Mouse (Mus musculus) right cerebral cortex, postnatal 10 days (tissue): ENCODE measurements around the gene Otx2.

Experiments used
- DNase-seq, 2 experiments: peaks; one replicate each; pipeline ENCODE4 v3.0.0; 2021; ENCODE audit warnings: low spot score in 2 of 2

Gene Otx2

DNA sequence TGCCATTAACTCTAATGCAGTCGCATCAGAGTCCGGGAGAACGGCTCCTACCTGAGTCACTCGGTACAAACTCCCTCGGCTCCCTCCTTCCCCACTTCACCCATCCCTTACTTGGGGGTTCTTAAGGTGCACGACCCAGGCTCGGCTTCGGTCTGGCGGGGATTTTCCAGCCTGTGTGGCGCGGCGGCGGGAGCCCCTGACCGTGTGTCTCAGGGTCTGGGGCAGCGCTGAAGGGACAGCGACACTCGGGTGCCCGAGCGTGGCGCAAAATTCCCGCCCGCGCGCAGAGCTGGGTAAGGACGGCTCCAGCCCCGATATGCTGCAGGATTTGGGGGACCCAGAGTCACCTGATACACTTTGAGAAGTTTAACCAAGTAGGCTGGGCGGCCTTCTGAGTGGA, at the start of gene Otx2:
Otx2 (minus strand) TSS at position 279 of the 400 bp plus-strand sequence.
- DNase-seq, result no peak

DNA sequence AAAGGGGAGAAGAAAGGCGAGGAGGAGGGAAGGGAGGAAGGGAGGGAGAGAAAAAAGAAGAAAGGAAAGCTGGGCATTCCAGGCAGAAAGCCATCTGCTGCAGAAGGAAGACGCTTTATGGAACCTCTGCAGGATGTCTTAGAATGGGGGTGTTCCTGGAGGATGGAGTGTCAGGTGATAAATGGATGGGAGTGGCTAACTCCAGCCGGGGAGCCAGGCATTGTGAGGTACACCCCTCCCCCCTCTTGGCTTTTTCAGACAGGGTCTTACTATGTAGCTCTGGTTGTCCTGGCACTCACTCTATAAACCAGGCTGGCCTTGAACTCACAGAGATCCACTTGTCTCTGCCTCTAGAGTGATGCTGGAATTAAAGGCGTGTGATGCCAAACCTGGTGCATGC, 49.1 kb upstream of the Otx2 start:
- DNase-seq, result no peak

DNA sequence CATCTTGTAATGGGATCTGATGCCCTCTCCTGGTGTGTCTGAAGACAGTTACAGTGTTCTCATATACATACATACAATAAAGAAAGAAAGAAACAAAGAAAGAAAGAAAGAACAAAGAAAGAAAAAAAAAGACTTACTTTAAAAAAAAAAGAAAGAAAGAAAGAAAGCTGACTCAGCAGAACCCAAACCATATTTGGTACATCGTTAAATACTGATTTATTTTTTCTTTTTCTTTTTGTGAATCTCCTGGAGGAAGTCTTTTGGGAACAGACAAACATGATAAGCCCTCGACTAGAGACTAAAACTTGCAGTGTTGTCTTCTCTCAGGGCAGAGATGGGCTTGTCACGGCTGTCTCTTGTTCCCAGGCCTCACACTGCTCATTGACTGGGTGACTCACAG, 45.7 kb upstream of the Otx2 start:
- no peak for DNase-seq

DNA sequence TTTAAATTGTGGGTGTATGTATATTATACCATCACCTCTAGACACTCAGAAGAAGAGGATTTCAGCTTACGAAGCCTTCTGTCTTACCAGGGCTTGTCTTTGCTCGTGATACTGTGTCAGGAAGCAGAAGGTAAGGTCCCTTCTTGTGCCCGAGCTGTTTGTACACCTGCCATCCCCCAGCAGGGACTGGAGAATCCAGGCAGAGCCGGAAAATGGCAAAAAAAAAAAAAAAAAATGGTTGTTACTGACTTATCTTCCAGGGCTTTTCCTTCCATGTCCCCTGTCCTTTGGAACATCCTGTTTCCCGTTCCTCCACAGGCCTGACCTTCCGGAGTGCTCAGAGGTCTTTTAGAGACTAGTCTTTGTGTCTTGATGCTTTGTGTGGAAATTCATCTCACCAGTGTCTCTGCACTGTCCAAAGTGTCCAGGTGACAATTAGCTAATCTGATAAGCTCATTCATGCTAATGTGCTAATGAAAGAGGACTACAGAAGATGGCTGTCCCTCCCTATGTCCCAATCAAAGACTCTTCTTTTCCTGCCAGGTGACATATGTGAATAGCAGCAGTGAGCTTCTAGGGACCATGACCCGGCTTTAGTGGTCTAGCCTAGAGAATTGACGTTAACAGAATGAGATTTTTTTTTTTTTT, 44.1 kb upstream of the Otx2 start:
- no peak for DNase-seq

DNA sequence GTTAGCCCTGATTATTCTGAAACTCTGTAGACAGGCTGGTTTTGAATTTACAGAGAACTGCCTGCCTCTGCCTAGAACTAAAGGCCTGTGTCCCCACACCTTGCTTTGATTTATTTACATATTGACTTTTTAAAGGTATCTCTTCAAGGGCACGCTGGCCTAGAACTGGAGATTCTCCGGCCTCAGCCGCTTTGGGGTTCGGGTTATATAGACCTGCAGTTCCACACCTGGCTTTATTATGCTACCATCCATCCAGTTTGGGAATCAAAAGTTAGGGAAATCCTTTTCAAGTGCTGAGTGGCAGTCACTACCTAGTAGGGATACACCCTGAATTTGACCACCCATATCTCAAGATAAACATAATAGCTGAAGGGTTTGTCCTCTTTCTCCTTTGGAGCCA, 42.8 kb upstream of the Otx2 start:
- no peak for DNase-seq

DNA sequence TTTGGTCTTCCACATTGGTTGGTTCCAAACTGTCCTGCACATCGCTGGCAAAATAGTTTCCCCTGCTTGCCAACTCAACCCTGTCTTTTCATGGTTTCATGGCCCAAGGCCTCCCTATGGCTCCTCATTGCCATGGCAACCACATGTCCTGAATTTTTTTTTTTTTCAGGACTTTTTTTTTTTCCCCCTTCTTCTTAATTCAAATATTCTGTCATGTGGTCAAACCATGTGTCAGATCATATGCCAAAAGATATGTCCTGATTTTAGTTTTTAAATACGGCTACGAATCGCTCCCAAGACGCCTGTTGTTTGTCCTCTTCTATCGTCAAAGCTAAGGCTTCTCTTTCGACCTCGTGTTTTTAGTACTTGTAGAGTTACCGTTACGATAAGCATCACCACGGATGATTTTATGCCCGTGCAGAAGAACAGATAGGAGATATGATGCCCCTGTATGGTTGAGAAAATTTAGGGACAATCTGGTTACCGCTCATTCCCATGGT, 37.3 kb upstream of the Otx2 start:
- DNase-seq, result no peak

DNA sequence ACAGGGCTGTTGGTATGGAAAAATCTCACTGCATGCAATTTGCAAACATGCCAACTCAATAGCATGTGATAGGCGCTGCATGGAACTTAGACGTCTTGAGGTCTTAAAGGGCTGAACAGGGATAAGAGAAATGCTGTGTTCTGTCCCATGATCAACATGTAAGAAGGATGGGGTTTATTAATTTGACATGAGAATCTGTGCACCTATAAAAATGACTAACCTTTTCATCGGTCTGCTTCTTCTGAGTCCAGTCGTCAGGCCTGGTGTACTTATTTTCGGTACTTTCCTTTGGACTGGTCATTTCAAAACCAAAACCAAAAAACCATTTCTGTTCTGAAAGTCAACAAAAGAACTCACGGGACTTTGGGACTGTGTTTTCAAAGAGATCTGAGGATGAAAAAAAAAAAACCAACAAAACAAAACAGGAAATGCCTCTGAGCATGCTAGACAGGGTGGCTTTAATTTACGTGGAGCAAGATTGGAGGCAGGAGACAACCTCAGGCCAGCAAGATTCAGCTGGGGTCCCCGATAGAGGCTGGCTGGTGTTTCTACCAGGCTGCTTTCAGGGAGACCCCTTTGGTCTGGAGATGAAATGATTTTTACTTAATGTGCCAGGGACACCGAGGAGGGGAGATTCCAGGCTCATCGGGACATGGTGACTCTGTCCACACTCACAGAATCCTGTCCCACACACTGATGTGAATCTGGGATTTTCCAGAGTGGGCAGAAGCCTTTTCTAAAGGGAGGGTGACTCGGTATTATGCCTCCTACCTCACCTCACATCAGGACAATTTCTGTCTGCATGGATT, 36.6 kb upstream of the Otx2 start:
- no peak for DNase-seq

DNA sequence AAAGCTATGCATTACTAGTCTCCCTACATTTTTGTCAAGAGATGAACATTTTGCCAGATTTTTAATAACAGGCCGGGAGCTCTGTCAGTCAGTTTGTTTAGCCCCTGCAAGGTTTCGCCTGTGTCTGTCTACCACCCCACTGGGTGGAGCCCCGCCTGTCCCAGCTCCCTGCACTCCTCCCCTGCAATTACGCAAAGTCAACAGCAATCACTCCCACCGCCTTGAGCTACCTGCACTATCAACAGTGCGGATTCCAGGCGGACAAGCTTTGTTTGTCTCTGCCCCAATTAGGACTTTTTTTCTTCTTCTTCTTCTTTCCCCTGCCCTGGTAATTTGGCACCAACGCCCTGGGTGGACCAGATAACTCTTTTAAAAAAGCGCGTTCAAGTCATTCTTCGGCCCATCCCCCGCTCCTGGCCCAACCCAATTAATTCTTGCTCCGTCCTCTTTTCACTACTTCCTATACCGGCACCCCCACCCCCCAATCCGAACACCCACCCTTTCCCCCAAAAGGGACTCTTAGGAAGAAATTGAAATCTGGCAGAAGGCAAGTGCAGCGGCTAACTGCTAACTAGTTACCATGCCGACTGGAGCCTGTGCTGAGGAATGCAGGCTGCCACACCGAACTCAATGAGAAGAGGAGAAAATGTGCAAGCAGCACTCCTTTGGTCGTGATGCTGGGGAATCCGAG, 35.9 kb upstream of the Otx2 start:
- DNase-seq, result peak; percentile 65 to 72

DNA sequence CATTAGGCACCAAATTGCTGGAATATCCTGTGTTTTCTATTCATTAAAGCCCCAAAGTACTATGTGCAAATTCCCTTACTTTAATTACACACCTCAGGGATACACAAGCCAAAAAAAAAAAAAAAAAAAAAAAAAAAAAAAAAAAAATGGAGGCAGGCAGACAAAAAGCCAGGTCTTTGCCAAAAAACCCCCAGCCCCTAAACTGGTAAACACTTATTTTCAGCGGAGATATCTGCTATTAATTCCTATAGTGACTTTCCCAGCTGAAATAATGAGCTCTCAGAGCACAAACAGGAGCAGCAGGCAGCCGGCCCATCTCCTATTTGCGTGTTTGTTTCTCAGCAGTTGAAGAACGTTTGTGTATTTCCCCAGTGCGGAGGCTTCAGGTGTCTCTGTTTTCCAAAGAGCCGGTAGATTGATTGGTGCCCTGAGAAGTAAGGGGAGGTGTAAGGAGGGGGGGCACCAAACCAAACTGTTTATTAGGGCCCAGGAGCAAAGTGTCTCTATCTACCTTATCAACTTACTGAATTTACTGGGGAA, 34.3 kb upstream of the Otx2 start:
- no peak for DNase-seq

DNA sequence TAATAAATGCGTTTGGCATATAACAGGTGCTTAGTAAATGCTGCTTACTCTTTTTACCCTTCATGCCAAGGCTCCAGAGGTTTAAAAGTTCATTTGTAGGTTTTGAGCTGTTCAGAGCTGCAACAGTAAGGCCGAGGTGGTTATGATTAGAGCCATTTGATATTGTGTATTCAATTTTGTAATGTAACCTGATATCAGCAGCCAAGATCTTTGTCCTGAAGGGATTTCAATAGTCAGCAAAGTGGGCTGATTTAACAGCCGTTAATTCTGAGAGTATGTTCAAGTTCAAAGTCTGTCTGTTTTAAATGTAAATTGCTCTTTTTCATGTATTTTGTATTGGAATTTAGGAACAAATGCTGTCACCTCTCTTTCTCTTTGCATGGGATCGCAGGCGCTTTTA, 33.8 kb upstream of the Otx2 start:
- DNase-seq, result no peak

DNA sequence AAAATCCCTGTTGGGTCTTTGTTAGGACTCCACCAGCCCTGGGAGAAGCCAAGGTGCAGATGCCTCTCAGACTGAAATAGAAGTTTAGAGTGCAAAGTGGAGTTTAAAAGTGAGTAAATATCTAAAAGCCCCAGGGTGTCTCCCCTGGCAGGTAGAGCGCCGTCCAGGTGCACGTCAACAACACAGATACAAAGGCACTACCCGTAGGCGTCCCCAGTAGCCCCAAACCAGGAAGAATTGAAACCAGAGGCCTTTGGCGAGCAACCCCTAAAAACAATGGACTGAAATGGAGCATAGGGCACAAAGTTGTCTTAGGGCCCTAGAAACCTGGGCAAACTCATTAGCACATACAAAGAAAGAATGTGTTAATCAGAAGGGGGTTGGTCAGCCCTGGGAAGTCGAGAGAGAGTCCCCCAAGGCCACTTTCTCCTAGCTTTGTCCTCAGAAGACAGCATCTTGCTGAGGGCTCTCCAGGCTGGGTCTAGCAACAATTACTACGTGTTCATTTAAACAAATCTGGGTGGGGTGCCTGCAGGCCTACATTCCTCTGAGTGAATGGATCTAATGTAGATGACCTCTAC, 27.3 kb upstream of the Otx2 start:
- DNase-seq, result no peak

DNA sequence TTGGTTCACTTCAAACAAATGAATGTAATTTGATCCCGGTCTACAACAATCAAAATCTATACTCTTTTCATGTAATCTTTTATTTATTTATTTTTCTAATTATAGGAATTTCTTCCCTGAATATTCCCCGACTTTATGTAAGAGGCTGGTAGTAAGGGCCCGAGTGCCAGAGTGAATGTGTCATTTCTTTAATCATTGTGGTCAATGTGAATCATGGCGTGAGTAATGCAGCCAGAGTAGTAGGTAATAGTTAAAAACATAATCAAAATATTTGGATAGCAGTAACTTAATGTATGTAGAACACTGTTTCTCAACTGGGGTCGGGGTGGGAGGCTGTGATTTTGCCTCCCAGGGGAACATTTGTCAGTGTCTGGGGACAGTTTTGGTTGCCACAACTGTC, 6.0 kb upstream of the Otx2 start:
- DNase-seq, result no peak

DNA sequence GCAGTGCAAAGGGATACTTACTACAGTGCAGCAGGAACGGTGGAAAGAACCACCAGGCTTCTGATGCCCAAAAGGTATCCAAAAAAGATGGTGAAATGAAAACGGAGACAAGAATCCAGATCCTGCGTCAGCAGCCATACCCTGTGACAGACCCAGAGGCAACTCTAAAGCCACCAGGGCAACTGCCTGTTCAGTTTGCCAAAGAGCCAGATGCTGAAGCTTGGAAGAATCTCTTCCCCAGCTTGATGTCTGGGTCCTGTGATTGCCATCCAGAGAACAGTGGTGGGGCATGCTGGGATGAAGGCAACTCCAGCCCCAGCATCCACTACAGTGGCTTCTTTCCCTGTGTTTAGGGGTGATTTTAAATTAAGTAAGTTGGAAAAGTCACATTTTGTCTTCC, 5.1 kb upstream of the Otx2 start:
- DNase-seq, result no peak

DNA sequence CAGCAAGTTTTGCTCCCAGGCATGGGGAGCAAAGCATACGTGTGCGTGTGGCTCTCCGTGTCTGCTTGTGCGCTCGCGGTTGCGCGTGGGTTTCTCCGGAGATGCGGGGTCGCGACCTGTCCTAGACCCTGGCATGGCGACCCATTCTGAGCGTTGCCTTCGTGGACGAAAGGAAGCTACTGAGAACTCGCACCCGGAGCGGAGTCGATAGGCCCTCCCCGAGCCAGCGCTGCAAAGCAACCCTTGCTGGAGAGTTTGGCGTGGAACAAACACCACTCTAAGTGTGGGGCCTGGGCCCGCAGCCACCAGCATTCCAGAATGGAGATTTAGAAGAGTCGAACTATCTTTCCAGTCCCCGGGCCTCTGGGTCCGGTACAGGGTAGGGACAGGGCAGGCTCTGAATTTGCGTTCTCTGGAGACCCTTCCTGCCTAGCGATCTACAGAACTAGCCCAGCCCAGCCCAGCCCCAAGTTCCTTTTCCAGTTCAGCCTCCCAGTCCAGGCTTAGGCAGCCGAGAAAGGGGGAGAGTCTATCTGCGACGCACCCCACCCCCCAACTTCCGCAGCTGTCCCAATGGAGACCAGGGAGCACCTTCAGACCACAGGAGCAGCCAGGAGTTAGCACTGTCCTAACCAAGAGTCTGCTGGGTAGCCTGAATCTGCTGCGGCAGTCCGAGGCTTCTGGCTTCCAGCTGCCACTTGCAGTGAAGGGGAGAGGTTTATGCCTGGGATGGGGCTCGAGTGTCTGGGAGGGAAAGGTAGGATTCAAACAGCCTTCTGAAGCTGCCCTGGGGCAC, 615 bp upstream of the Otx2 start:
- DNase-seq, result no peak

DNA sequence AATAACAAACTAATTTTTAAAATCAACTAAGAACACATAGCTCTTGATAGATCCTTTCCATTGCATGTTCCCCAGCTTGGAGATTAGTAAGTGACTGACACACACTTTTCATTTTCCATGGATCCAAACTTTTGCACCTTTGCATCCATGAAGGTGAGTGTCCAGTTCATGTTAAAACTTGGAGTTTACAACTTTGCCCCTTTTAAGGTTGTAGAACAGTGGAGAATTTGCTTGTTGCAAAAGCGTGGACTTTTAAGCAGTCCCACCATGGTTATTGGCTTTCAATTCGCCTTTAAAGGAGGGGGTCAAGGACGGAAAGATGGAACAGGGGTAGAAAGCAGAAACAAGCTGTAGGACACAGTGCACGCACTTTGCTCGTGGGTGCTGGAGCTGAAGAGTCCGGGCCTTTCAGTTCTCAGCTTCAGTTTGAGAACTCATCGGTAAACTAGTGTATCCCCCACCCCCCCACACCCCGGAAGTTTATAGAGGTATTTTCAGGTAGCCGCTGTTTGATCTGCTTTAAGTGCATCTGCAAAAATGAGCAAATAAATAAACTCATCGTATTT, 925 bp downstream of the Otx2 start:
- DNase-seq, result no peak

DNA sequence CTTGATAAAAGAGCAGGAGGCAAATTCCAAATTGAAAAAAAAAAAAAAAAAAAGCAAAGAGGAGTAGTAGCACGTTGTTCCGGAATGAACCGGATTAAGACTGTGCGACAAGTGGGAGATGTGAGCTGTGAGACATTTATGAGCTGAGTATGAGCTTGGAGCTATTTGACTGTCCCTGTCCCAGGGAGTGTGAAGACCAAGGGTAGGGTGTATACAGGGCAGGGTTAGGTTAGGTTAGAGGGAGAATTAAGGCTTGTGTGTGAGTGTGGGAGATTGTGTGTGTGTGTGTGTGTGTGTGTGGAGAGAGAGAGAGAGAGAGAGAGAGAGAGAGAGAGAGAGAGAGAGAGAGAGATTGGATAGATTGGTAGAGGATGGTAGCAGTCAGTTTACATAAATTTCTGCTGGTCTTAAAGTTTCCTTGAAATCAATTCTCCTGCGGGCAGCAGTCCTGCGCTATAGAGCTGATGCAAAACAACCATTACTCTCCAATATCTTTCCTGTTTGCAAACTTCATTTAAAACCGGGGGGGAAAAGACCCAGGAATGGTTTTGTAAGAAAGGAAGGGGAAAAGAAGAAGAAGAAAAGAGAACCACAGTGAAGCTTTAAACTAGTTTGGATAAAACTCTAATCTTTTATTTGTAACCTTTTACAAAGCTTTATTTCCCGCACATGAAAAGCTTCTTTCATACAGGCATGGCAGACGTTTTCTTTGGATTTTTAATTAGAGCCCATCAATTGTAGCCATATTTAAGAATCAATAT, 2.0 kb downstream of the Otx2 start:
- no peak for DNase-seq

DNA sequence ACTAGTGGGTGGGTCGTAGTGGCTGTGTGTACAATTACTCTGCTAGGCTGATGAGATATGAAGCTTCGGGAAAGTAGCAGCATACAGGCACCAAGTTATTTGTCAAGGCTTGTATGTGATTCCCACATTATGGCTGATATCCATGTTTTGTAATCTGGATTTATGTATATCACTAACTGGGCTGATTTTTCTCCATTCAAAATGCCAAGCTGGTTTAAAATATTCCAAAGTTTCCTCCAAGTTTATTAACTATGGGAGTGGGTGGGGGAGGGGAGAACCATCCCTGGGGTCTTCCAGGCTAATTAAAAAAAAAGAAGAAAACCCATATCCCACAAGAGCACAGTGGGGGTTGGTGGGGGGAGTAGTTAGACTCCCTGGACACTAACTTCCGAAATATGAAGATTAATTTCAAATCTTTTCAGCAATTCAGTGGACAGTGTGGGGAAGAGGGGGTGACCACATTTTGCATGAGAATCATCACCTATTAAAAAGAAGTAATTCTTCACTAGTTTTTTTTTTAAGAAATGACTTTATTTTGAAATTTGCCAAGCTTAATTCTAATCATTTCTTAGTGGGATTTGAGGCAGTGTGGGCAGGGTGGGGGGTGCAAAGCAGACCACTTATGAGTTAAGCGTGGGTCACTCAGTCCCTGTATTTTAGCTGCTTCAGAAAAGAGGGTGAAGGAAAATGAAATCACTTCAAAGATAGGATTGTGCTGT, 2.7 kb downstream of the Otx2 start:
- DNase-seq, result no peak

DNA sequence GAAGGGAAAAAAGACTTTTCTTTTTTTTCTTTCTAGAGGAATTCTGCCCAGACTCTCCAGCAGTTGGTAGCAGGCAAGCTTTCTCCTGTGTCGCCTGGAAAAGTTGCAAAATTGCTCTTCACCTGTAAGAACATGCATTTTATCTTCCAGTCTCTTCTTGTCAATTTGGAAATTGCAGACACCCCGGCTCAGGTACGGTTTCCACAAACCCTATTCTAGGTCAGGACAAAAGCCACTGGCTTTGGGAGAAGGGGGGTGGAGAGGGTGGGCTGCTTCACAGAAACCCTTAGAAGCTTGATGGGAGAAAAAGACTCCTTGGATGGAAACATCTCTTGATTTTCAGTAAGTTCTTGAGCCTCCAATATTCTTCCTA, 3.4 kb downstream of the Otx2 start:
- DNase-seq, result no peak

DNA sequence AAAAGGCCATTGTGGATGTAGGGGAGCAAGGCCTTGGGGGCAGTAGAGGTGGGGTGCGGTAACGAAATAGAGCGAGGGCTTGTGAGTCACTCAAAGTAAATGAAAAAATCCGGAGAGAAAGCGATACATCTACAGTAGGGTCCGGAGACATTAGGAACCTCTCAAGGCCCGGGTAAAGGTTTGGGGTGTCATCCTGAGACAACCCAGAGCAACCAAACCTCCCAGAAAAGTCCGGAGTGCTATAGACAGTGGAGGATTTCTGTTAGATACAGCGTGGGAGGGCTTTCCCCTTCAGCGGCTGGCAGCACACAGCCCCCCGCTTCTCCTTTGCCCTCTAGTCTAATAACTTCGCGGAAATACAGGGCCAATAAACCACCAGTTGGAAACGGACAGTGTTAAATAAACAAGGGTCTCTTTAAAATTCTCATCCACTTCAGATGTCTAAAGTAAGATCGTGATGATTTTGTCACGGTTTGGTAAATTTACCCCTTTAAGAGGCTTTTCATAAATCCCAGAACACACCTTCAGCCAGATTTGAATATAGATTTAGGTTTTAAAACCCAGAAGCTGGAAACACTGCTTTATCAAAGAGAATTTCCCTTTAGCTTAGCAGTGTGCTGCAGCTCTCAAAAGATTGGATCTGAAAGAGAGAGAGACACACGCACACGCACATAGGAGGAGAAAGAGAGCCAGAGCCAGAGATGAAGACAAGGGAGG, 3.9 kb downstream of the Otx2 start:
- DNase-seq, result no peak
